Mouse (Mus musculus) ES-Bruce4 (cell line): ENCODE measurements around the gene Hist2h2bb.

Experiments
- CTCF ChIP-seq: IDR thresholded peaks from one replicate; pipeline ENCODE4 v1.8.1; 2011; ENCODE audit warnings: low read depth, low read length
- POLR2A ChIP-seq: IDR thresholded peaks from one replicate; pipeline ENCODE4 v1.8.1; 2011; ENCODE audit warnings: low read length; ENCODE audit not compliant: insufficient read depth

- no peak for TF ChIP-seq CTCF
- TF ChIP-seq POLR2A = no peak
These were observed 3.3 kb upstream of the Hist2h2bb start for GRCm38 (mm10) chr3:96266132-96266710.
